Mouse (Mus musculus) hindbrain, embryonic 14.5 days (tissue): ENCODE data around the gene Olfr322. TPM values are rescaled to one million over a fixed set of nuclear protein-coding genes. Genes with fewer than 3 reads are reported as not detected.

ENCODE experiments used
- ATAC-seq: fragments of 200-750 bp; cut with Nextera tagmentation; 2 replicates; pipeline ENCODE4 v1.8.0; 2017; ENCODE audit warnings: moderate number of reproducible peaks, mild to moderate bottlenecking, moderate TSS enrichment, moderate library complexity; ENCODE audit not compliant: low FRiP score
- DNase-seq: peaks from one replicate; pipeline ENCODE4 v3.0.0-alpha.2; 2015; ENCODE audit warnings: low spot score
- H3K27ac ChIP-seq: fragments of 300-500 bp; sonication (generic); 2 replicates; pipeline ENCODE4 v1.5.1; 2014; ENCODE audit warnings: mild to moderate bottlenecking, moderate library complexity
- H3K27me3 ChIP-seq: fragments of 300-500 bp; sonication (generic); 2 replicates; pipeline ENCODE4 v1.6.1; 2014; ENCODE audit warnings: mild to moderate bottlenecking, low read length, mixed read lengths; ENCODE audit not compliant: control insufficient read depth, insufficient read depth
- H3K36me3 ChIP-seq: fragments of 300-500 bp; sonication (generic); replicated peaks from 2 replicates; pipeline ENCODE4 v1.6.1; 2014; ENCODE audit not compliant: control insufficient read depth, insufficient read depth
- H3K4me1 ChIP-seq: fragments of 300-500 bp; sonication (generic); replicated peaks from 2 replicates; pipeline ENCODE4 v1.6.1; 2014; ENCODE audit warnings: antibody characterized with exemption, low read length, mixed read lengths; ENCODE audit not compliant: control insufficient read depth, insufficient read depth
- H3K4me2 ChIP-seq: fragments of 300-500 bp; sonication (generic); replicated peaks from 2 replicates; pipeline ENCODE4 v1.6.1; 2014; ENCODE audit warnings: mild to moderate bottlenecking, moderate library complexity
- H3K4me3 ChIP-seq: fragments of 300-500 bp; sonication (generic); replicated peaks from 2 replicates; pipeline ENCODE4 v1.5.1; 2014; ENCODE audit warnings: mild to moderate bottlenecking, low read length
- H3K9ac ChIP-seq: fragments of 300-500 bp; sonication (generic); 2 replicates; pipeline ENCODE4 v1.6.1; 2014
- H3K9me3 ChIP-seq: fragments of 300-500 bp; sonication (generic); 2 replicates; pipeline ENCODE4 v1.6.1; 2016; ENCODE audit warnings: low read length; ENCODE audit not compliant: control insufficient read depth
- WGBS: fragments of 180-500 bp; shearing (Covaris S2); extraction: QIAGEN DNeasy Blood & Tissue Kit; methylation state at CpG from one replicate; pipeline ENCODE4 v1.1.7; 2014; 5-methylcytosine and 5-hydroxymethylcytosine counted together
- polyA plus RNA-seq: library from polyadenylated mRNA; unstranded; fragments of >200 nt; fragmentation: Nextera tagmentation; extraction: Ambion mirVana; gene quantifications from 2 replicates; pipeline ENCODE4 v1.2.1, GENCODE M21; 2014

Olfr322 gene
- polyA plus RNA-seq, 1 experiment from 2014 or later, result not detected

DNA sequence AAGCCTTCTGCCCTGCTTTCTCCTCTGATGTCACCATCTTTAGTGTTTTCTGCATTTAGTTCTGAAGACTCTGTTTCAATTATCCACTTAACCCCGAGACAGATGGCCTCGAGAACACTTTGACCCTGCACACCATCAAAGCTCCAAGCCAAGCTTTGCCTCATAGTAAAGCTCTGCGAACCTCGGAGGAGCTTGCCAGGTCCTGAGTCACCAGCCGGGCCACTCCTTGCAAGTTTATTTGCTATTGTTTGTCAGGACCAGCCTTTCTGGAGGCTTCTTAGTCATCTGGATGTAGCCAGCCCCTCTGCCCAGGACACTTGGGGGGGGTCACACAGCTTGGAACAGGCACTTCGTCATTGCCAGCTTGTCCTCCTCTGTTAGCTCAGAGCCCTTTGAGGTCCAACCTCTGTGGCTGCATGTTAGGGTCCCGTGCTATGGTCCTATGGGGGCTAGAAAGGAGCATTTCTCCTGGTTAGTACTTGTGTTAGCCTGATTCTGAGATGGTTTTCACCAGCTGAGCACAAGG, 20.3 kb upstream of the Olfr322 start:
- no peak for DNase-seq
- no peak overlapping the region for H3K4me3 ChIP-seq
- no peak overlapping the region for H3K27ac ChIP-seq
- H3K9ac ChIP-seq, result no peak overlapping the region
- H3K27me3 ChIP-seq, result peaks cover 14% of the 10 kb centered on the region; the same call in 1 of the 2 replicates
- no peak overlapping the region for H3K4me2 ChIP-seq
- H3K9me3 ChIP-seq, result no peaks in the 10 kb centered on the region
- H3K4me1 ChIP-seq, result peaks cover 8% of the 10 kb centered on the region
- H3K36me3 ChIP-seq, result no peaks in the 10 kb centered on the region
- ATAC-seq, result no peak
- 68% methylated on average over 7 of the region's 7 CpGs for WGBS

DNA sequence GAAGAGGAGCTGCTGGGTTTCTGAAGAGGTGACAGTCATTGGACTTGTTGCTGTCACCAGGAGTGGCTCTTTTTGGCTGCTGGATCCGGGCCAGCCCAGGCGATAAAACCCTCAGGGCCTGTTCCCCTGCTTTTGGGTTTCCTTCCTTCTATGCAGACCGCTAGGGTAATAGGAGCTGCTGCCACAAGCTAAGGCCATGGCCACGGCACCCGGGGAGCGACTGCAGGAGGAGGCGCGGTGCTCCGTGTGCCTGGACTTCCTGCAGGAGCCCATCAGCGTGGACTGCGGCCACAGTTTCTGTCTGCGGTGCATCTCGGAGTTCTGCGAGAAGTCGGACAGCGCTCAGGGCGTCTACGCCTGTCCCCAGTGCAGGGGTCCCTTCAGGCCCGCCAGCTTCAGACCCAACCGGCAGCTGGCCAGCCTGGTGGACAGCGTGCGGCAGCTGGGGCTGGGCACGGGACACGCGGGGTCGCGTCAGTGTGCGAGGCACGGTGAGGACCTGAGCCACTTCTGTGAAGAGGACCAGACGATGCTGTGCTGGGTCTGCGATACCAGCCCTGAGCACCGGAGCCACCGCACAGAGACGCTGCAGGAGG, 18.2 kb upstream of the Olfr322 start, which contains the start of gene Trim58:
Gene Trim58 (plus strand): TSS at position 194 of the 596 bp plus-strand sequence.
- H3K9ac ChIP-seq, result peak within 1 kb of the TSS; percentile 54
- peaks cover 14% of the 10 kb centered on the region; the same call in 1 of the 2 replicates for H3K27me3 ChIP-seq
- H3K4me2 ChIP-seq, result peak within 1 kb of the TSS; percentile 93
- no peaks in the 10 kb centered on the region for H3K9me3 ChIP-seq
- H3K36me3 ChIP-seq, result no peaks in the 10 kb centered on the region
- peak within 1 kb of the TSS; percentile 35 for H3K4me3 ChIP-seq
- 4% methylated on average over 34 of the region's 34 CpGs for WGBS
- no peak for DNase-seq
- 0 out of 2 replicates have a peak, but pooled peaks have one; percentile 37 for ATAC-seq
- peaks cover 8% of the 10 kb centered on the region for H3K4me1 ChIP-seq
- no peak within 1 kb of the TSS for H3K27ac ChIP-seq

DNA sequence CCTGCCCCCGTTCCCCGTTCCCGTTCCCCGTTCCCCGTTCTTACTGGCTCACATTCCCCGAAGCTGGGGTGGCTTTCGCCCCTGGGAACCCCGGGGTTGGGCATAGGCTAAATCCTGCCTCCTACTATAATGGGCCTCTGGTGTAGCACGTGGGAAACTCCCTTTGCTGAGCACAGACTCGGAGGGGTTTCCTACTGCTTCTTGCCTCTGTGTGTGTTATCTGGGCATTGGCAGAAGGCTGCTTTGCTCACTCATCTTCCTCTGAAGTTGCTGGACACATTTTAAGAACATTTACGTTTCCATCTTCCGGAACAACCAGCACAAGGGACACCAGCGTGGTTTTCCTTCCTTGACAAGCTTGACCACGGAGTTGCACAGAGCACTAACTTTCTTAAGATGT, 17.5 kb upstream of the Olfr322 start:
- Histone ChIP-seq H3K9me3 (no peaks in the 10 kb centered on the region), H3K27me3 (peaks cover 14% of the 10 kb centered on the region; the same call in 1 of the 2 replicates), H3K4me1 (peaks cover 8% of the 10 kb centered on the region), H3K27ac (no peak overlapping the region), H3K9ac (0 out of 2 replicates have a peak overlapping the region, but pooled peaks have one; percentile 54), H3K36me3 (no peaks in the 10 kb centered on the region), H3K4me2 (peak overlapping the region; percentile 93), H3K4me3 (peak overlapping the region; percentile 35)
- 27% methylated on average over 14 of the region's 14 CpGs for WGBS
- no peak for ATAC-seq
- DNase-seq, result no peak

DNA sequence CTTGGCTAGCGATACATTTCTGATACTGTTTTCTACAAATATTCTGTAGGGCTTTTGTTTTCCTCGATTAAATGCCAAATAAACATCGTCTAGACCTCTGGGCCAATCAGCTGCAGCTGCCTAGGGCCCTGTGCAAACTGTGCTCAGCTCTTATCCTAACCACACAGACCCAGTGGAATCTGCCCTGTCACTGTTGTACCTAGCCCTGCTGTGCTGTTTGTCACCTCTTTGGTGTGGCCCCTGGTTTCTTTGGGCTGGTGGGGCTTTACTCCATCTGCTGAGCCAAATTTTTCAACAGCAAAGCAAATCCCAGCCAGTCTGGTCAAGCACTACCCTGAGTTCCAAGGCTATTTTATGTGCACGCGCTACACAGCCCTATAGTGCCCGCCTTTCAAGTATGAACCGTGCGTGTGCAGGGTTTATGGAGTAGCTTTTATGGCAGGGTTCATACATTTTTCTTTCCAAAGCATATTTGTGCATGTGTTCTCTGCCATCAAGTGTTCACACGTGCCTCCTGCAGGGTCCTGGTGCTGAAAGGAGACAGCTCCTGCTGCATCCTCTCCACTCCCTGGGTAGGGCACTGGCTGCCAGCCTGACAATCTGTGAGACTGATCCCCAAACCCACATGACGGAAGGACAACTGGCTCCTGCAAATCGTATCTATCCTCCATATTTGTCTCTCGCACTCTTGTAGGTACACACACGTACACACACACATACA, 16.8 kb upstream of the Olfr322 start:
- H3K9me3 ChIP-seq, result no peaks in the 10 kb centered on the region
- H3K36me3 ChIP-seq, result no peaks in the 10 kb centered on the region
- H3K9ac ChIP-seq, result no peak overlapping the region
- H3K4me3 ChIP-seq, result no peak overlapping the region
- peaks cover 8% of the 10 kb centered on the region for H3K4me1 ChIP-seq
- no peak overlapping the region for H3K27ac ChIP-seq
- H3K27me3 ChIP-seq, result peaks cover 14% of the 10 kb centered on the region; the same call in 1 of the 2 replicates
- DNase-seq (no peak), ATAC-seq (no peak)
- WGBS, result 85% methylated on average over 13 of the region's 13 CpGs
- no peak overlapping the region for H3K4me2 ChIP-seq

DNA sequence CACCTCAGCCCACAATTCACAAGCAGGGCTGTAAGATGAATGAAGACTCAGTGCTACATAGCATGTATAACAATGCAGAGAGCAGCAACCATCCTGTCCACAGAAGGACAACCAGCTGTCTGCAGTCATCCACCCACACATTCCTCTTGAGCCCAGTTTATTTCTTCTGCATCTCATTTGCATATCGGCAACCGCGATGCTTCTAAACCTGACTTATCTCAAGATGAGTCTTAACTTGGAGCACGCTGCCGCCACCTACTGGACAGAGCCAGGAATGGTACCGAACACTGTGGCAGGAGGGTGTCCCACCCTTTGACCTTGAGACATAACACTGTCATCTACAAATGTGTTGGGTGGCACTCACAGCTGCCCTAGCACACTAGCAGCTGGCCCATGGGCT, 15.2 kb upstream of the Olfr322 start:
- Histone ChIP-seq H3K9ac (no peak overlapping the region), H3K4me2 (no peak overlapping the region), H3K36me3 (no peaks in the 10 kb centered on the region), H3K9me3 (no peaks in the 10 kb centered on the region), H3K27ac (no peak overlapping the region), H3K4me3 (no peak overlapping the region), H3K27me3 (peaks cover 14% of the 10 kb centered on the region; the same call in 1 of the 2 replicates), H3K4me1 (peaks cover 8% of the 10 kb centered on the region)
- 37% methylated on average over 6 of the region's 6 CpGs for WGBS
- DNase-seq (peak; percentile 40), ATAC-seq (no peak)

DNA sequence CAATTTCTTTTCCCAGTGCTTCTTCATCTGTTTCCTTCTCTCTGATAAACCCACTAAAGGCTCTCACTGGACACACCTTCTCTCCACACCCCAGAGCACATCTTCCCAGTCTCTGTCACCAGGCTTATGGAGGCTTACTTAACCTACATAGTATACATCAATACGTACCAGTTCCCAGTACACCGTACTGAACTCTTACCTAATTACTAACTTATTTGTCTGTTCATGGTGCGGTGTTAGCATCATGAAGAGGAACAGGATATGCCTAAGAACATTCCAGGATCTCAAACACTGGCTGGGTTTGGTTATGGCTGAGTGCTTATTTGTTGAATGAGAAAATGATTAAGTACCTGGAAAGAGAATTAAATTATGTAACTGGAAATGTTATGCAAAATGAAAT, 3.4 kb upstream of the Olfr322 start:
- Histone ChIP-seq H3K4me2 (no peak overlapping the region), H3K4me1 (no peaks in the 10 kb centered on the region), H3K27me3 (no peaks in the 10 kb centered on the region), H3K27ac (no peak overlapping the region), H3K9me3 (no peaks in the 10 kb centered on the region), H3K4me3 (no peak overlapping the region), H3K36me3 (no peaks in the 10 kb centered on the region), H3K9ac (no peak overlapping the region)
- DNase-seq (no peak), ATAC-seq (no peak)
- WGBS, result 91% methylated on average over 3 of the region's 3 CpGs

DNA sequence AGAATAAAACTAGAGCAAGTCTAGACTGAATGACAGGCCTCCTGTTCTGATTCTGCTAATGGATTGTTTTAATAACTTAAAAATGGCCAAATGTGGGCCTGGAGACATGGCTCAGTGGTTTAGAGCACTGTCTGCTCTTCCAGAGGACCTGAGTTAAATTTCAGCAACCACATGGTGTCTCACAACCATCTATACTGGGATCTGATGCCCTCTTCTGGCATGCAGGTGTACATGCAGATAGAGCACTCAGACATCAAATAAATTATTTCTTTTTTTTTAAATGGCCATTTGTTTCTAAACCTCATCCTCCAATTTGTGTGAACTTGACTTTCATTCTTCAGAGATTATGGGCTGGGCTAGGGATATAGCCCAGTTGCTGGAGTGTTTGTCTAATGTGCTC, 10.7 kb downstream of the Olfr322 start:
- no peak overlapping the region for H3K4me3 ChIP-seq
- H3K27ac ChIP-seq, result no peak overlapping the region
- no peaks in the 10 kb centered on the region for H3K9me3 ChIP-seq
- no peak overlapping the region for H3K4me2 ChIP-seq
- no peaks in the 10 kb centered on the region for H3K36me3 ChIP-seq
- H3K27me3 ChIP-seq, result no peaks in the 10 kb centered on the region
- no peak for ATAC-seq
- no peaks in the 10 kb centered on the region for H3K4me1 ChIP-seq
- DNase-seq, result no peak
- H3K9ac ChIP-seq, result no peak overlapping the region

DNA sequence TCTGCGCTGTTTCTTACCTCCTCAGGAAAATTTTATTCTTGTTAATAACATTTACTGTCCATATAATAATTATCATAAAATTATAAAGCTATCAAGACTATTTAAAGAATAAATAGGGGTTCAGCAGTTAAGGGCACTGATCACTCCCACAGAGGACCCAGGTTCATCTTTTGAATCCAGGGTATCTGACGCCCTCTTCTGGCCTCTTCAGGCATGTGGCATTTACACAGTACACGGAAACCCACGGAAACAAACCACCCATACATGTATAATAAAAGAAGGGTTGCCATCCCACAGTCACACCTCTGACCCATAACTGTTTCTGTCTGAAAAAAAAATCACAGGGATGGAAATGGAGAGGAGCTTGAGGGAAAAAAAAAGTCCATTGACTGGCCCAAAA, 13.2 kb downstream of the Olfr322 start:
- DNase-seq (no peak), ATAC-seq (no peak)
- no peaks in the 10 kb centered on the region for H3K4me1 ChIP-seq
- no peak overlapping the region for H3K4me2 ChIP-seq
- H3K27ac ChIP-seq, result no peak overlapping the region
- H3K4me3 ChIP-seq, result no peak overlapping the region
- 59% methylated on average over 4 of the region's 4 CpGs for WGBS
- no peaks in the 10 kb centered on the region for H3K36me3 ChIP-seq
- no peaks in the 10 kb centered on the region for H3K27me3 ChIP-seq
- no peaks in the 10 kb centered on the region for H3K9me3 ChIP-seq
- no peak overlapping the region for H3K9ac ChIP-seq

DNA sequence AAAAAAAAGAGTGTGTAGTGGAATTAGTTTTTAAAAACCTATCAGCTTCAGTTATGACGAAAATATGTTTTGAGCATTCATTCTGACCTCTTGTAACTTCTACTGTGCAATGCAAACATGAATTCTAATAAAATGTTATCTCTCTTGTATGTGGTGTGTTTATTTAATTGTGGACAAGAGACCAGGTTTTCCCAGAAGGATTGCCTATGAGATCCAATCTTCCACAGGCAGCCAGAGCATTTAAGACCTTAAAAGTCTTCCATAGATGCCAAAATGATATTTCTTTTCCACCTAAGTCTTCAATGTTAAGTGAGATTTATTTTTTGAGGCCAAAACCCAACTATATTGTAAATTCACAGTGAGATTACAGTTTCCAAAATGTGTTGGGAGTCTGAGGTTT, 22.2 kb downstream of the Olfr322 start, which contains the start of gene Olfr320:
Gene Olfr320 (plus strand): TSS at position 301 of the 400 bp plus-strand sequence.
- H3K4me2 ChIP-seq, result no peak within 1 kb of the TSS
- H3K4me1 ChIP-seq, result no peaks in the 10 kb centered on the region
- no peak within 1 kb of the TSS for H3K27ac ChIP-seq
- WGBS, result 89% methylated on average over 1 of the region's 1 CpGs
- no peaks in the 10 kb centered on the region for H3K27me3 ChIP-seq
- H3K9ac ChIP-seq, result no peak within 1 kb of the TSS
- H3K9me3 ChIP-seq, result no peaks in the 10 kb centered on the region
- DNase-seq (no peak), ATAC-seq (no peak)
- H3K36me3 ChIP-seq, result no peaks in the 10 kb centered on the region
- H3K4me3 ChIP-seq, result no peak within 1 kb of the TSS
